Mouse (Mus musculus): ENCODE results near the gene Nf1.

Nf1 gene

GRCm38 (mm10) chr11:79329585-79329984 is 9.9 kb upstream of the Nf1 start:
- DNase-seq: no peak

GRCm38 (mm10) chr11:79335077-79335476 is 4.4 kb upstream of the Nf1 start:
- DNase-seq: no peak

DNA sequence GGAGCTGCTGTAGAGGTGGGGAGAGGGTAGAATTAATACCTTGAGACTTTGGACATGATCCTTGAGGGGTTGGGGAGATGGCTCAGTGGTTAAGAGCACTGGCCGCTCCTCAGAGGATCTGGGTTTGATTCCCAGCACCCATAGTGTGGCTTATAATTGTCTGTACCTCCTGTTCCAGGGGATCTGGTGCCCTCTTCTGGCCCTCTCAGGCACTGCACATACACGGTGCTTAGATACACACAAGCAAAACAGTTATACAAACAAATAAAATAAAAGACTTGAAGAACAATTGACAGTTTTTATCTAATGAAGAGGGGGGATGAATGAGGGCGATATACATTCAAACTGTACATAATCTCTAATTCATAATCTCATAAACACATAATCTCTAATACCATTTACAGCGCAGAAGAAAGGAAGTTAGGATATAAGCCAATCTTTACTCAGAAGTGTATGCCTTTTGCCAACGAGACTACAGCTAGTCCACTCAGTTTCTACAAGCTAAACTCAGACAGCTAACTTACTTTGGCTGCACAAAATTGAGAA is 2.7 kb upstream of the Nf1 start:
- DNase-seq: peak; percentile 35

GRCm38 (mm10) chr11:79338621-79339020 is 872 bp upstream of the Nf1 start:
- DNase-seq: no peak

- peak; percentile 75 for DNase-seq
Observed at GRCm38 (mm10) chr11:79339808-79340781, 602 bp downstream of the Nf1 start.

GRCm38 (mm10) chr11:79356995-79357394 is 17.5 kb downstream of the Nf1 start:
- no peak for DNase-seq

DNA sequence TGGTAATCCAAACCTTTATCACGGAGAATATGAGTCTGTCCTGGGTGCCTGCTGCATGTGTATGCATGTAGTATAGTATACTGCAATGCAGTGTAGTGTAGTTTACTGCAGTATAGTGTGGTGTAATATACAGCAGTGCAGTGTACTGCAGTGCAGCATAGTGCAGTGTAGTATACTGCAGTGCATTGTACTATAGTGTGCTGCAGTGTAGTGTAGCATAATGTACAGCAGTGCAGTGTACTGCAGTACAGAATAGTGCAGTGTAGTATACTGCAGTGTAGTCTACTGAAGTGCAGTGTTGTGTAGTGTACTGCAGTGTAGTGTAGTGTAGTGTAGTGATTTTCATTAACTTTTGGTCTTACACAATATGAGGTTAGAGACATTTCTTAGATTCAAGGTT is 17.9 kb downstream of the Nf1 start:
- DNase-seq: no peak

GRCm38 (mm10) chr11:79364956-79365355 is 25.5 kb downstream of the Nf1 start:
- no peak for DNase-seq

DNA sequence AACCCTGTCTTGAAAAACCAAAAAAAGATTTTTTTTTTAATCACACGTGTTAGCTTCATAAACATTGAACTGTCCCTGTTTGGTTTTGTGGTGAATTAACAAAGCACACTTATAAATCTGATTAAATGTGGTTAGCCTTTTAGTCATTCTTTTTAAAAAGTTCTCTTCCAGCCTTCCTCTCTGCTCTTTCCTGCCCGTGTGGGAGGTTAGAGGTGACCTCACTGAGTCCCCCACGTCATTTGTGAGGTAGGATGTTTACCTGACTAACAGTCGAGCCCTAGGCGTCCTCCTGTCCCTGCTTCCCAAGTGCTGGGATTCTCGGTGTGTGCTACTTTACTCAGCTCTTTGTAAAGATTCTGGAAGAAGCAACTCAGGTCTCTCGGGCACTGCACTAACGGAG is 26.8 kb downstream of the Nf1 start:
- DNase-seq: no peak

GRCm38 (mm10) chr11:79373031-79373430 is 33.5 kb downstream of the Nf1 start:
- peak; percentile 30 for DNase-seq

GRCm38 (mm10) chr11:79398336-79398735 is 58.8 kb downstream of the Nf1 start:
- DNase-seq: peak; percentile 95

DNA sequence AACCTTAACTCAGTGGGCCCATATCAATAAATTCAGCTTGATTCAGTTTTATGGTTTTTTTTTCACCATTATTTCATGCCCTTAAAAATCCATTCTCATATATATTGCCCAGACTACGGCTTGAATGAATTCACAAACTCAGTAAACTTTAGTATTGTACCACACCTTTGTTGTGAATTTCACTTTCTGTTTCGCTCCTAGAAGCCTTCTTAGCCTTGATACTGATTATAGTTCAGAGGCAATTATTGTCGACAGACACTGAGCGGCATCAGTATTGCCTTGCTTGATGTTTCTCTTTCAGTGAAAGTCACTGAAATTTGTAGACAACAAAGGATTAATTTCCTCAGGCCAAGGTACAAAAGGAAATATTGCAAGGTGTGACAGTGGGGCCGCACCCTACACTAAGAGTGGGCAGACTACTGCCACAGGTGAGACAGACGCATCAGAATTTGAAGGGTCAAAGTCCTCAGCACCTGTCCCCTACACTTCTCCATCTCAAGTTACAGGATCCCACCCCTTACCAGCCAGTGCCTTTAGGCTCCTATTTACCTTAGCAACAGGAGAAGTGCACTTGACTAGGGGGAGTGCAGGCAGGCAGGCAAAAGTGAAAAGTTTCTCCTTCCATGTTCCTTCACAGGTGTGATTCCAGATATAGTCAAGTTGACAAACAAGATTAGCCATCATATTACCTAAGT is 64.3 kb downstream of the Nf1 start:
- DNase-seq: no peak

GRCm38 (mm10) chr11:79413761-79414513 is 74.4 kb downstream of the Nf1 start:
- DNase-seq: no peak

- no peak for DNase-seq
Observed at GRCm38 (mm10) chr11:79422496-79422895, 83.0 kb downstream of the Nf1 start.

GRCm38 (mm10) chr11:79426571-79426970 is 87.1 kb downstream of the Nf1 start:
- no peak for DNase-seq

DNA sequence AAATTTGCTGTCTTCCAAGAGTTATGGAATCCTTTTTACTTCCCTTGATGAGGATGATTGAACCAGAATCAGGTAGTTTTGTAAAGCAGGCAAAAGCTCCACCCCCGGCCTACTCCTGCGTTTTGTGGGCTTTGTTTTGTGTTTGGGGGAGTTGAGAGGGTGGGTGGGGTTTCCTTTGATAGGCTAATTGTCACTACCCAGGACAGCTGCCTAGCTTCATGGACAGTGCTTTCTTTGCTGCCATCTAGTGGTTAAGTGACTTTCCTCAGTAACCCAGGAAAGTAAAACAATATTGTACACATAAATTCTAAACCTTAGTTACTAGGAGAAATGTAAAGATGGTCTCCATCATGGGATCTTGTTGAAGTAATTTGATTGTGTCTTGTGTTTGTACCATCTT is 88.1 kb downstream of the Nf1 start:
- DNase-seq: peak; percentile 38

- no peak for DNase-seq
Observed at GRCm38 (mm10) chr11:79435252-79435651, 95.8 kb downstream of the Nf1 start.

DNA sequence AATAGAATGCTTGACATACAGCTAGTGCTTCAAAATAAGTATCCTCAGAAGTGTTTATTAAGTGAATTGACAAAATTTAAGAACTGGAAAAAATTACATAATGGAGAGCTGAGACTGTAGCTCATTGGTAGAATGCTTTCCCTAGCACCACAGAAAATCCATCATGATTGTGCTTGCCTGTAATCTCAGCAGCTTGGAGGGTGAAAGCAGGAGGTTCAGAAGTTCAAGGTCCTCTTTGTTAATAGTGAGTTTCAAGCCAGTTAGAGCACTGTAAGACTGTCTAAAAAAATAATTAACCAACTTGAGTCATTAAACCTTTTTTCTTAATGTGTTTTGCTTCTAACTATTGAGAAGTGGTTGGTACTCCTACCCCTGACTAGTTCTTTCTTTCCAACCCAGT is 108.9 kb downstream of the Nf1 start:
- DNase-seq: no peak

- peak; percentile 74 for DNase-seq
Observed at GRCm38 (mm10) chr11:79452966-79453365, 113.5 kb downstream of the Nf1 start.

DNA sequence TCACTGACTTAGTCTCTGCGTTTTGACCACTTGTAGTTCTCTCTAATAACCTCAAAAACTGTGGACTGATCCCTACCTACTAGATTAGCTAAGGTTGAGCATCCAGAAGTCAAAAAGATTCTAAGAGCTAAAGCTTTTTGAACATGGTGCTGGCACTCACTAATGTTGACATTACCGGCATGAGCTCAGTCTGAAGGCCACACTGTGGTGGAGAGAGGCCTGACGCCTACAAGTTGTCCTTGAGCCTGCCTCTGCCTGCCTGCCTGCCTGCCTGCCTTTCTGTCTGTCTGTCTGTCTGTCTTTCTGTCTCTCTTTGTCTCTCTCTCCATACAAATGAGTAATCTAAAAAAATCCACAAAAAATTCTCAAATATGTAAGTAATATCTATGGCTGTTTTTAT is 118.4 kb downstream of the Nf1 start:
- DNase-seq: no peak

- no peak for DNase-seq
Observed at GRCm38 (mm10) chr11:79459846-79460245, 120.4 kb downstream of the Nf1 start.

DNA sequence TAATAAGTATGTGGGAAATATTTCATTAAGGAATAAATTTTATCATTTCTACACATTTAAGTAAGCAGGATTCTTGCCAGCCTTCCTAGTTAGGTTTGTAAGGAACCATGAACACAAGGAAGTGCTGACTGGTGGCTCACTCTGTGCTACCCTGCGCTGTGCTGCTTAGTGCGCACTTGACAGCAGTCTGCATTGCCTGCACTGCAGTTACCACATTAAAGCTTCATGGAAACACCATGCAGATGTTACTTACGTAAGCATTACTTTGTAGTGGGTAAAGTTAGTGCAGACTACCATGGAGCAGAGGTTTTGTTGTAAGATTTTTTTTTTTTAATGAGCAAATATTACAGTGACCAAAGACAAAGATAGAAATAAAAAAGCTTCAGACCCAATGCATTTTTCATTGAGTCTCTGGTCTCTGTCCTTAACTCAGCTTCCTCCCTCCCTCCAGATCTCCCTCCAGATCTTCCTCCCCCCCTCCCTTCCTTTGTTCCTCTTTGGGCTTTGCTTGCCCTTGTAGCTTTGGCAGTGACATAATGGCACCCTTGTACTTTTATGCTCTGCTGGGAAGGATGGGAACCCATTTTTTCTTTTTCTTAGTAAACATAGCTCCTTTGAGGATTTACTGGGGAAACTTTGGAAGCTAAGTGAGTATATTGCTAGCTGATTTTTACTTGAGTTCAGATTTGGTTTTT is 121.4 kb downstream of the Nf1 start:
- no peak for DNase-seq
